Mouse (Mus musculus) spleen, adult 18-20 months (tissue): ENCODE results near the gene Moap1.
A peak's percentile ranks its signal among the peaks of the same experiment; 100 is the strongest.

ENCODE experiments used
- DNase-seq, 2 experiments: peaks; one replicate each; pipeline ENCODE4 v3.0.0; 2022; ENCODE audit warnings: mixed read lengths in 2 of 2

Moap1 gene

GRCm38 (mm10) chr12:102740285-102740684, 3.2 kb downstream of the Moap1 start:
- no peak for DNase-seq

GRCm38 (mm10) chr12:102739096-102739495, 4.4 kb downstream of the Moap1 start:
- no peak for DNase-seq

- DNase-seq = peak; percentile 22 to 54
These were observed 10.1 kb downstream of the Moap1 start for GRCm38 (mm10) chr12:102733381-102733780.

- DNase-seq = no peak
These were observed 12.5 kb downstream of the Moap1 start for GRCm38 (mm10) chr12:102730798-102731619.

GRCm38 (mm10) chr12:102729855-102730797, 13.3 kb downstream of the Moap1 start:
- peak; percentile 27 to 32 for DNase-seq

- no peak for DNase-seq
These were observed 17.7 kb downstream of the Moap1 start for GRCm38 (mm10) chr12:102725761-102726175.

GRCm38 (mm10) chr12:102725146-102725545, 18.3 kb downstream of the Moap1 start:
- DNase-seq = no peak

- no peak for DNase-seq
These were observed 19.6 kb downstream of the Moap1 start for GRCm38 (mm10) chr12:102723861-102724260.

- no peak for DNase-seq
These were observed 20.5 kb downstream of the Moap1 start for GRCm38 (mm10) chr12:102722966-102723365.

- DNase-seq = no peak
These were observed 21.0 kb downstream of the Moap1 start for GRCm38 (mm10) chr12:102722451-102722850.

- peak in 1 of 2 experiments; percentile 29 for DNase-seq
These were observed 23.7 kb downstream of the Moap1 start for GRCm38 (mm10) chr12:102719552-102720315.

GRCm38 (mm10) chr12:102714654-102715395, 28.6 kb downstream of the Moap1 start:
- no peak for DNase-seq

GRCm38 (mm10) chr12:102714116-102714515, 29.3 kb downstream of the Moap1 start:
- no peak for DNase-seq

GRCm38 (mm10) chr12:102713153-102713865, 30.2 kb downstream of the Moap1 start:
- DNase-seq = no peak

- no peak for DNase-seq
These were observed 32.5 kb downstream of the Moap1 start for GRCm38 (mm10) chr12:102710851-102711375.

- no peak for DNase-seq
These were observed 33.6 kb downstream of the Moap1 start for GRCm38 (mm10) chr12:102709896-102710295.

- DNase-seq = no peak
These were observed 35.2 kb downstream of the Moap1 start for GRCm38 (mm10) chr12:102708220-102708619.

- no peak for DNase-seq
These were observed 36.5 kb downstream of the Moap1 start for GRCm38 (mm10) chr12:102706833-102707463.

GRCm38 (mm10) chr12:102705906-102706640, 37.4 kb downstream of the Moap1 start:
- no peak for DNase-seq
